20 mouse cellular contexts compared by ENCODE assay signal in genomic region chr11:86822531-86822930, GRCm38 (mm10). TPM values are rescaled to one million over a fixed set of nuclear protein-coding genes. Genes with fewer than 3 reads are reported as not detected.
DNase-seq lines count a peak whose midpoint lies in the region; ATAC-seq lines count a peak whose summit lies in the region.
"Had no signal": no experiment of that assay in that cellular context is flagged by ENCODE, and none has a peak within 500 bp of the region (broad histone marks: within the 10 kb centered on the region; RNA-seq: fewer than 3 reads in every experiment).

No protein-coding gene starts in this region.

- intact Hi-C loops in gastrocnemius, postnatal 14 days (cut with DNase I; ENCODE audit: low total_unique reads): no loop called here

- ATAC-seq in CD4-positive, CD25-positive, alpha-beta regulatory T cell, adult 4 months: no peak
- ATAC-seq: forebrain, embryonic 13.5 days; forebrain, embryonic 15.5 days; forebrain, postnatal 0 days; Patski had no signal

- DNase-seq in CD4-positive, CD25-positive, alpha-beta regulatory T cell, adult 2 months (ENCODE audit: low read depth, low spot score): peak; percentile 35
- peak; percentile 74 for DNase-seq in CD4-positive helper T cell, adult 2 months (ENCODE audit: low read depth, low spot score)
- DNase-seq in T-cell, adult 2 months (ENCODE audit: low spot score): peak; percentile 75
- DNase-seq in naive thymus-derived CD4-positive, alpha-beta T cell, adult 2 months (ENCODE audit: low read depth): peak; percentile 86
- no peak for DNase-seq in gastrocnemius, postnatal 14 days
- DNase-seq in cerebellum, adult 11-12 months: no peak
- DNase-seq: adrenal gland, adult 2 months; adrenal gland, postnatal 10 days; adrenal gland, postnatal 25 days; B cell, adult 2 months; cerebellum, adult 11 months; cerebellum, adult 2 months; cerebellum, adult 9-10 months; cerebellum, postnatal 10 days; cerebellum, postnatal 25 days; forebrain, postnatal 0 days had no signal

RNA-seq across cellular contexts. Expression of gene Dhx40, which starts 15.0 kb away (rescaled TPM):
- polyA plus RNA-seq in CD4-positive, CD25-positive, alpha-beta regulatory T cell, adult 4 months (2017; shearing (Covaris generic)): 10 to 100 TPM; 23.6 to 24.4 TPM
- total RNA-seq in gastrocnemius, postnatal 14 days (2021): 10 to 100 TPM; 11.8 to 12.1 TPM

Comparison
In these comparisons a context has a peak if more than half of its experiments do, and no peak if none do; other contexts are left out.
1. DNase-seq: peak in CD4-positive, CD25-positive, alpha-beta regulatory T cell, adult 2 months (single experiment), CD4-positive helper T cell, adult 2 months (single experiment), T-cell, adult 2 months (single experiment) and naive thymus-derived CD4-positive, alpha-beta T cell, adult 2 months (single experiment); none in gastrocnemius, postnatal 14 days (single experiment) and cerebellum, adult 11-12 months (single experiment).